Mouse (Mus musculus): ENCODE results near the gene 4930415O20Rik. TPM values are rescaled to one million over a fixed set of nuclear protein-coding genes. Genes with fewer than 3 reads are reported as not detected.

4930415O20Rik gene
- polyA plus RNA-seq, 1 experiment from 2014 or later, result not detected

DNA sequence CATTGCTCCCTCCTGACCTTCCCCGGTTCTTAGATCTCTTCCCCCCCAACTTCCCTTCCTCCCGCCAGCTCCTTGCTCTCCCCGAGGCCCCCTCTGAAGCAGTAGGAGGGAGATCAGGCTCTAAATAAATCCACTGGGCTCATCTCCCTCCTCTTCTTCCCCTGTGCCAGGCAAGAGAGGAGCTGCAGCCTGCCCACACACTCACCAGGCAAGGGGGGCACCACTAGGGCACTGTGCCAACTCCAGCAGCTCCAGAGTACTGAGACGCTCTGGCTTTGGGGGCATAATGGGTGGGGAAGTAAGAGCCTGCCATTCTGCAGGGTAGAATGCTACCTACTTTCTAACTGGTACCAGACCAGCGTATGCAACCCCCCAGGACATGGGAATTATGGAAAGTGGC is 65.7 kb downstream of the 4930415O20Rik start:
- Histone ChIP-seq H3K9me3 (no peaks in the 10 kb centered on the region), H3K4me3 (replicated peaks) (peak overlapping the region; percentile 80), H3K4me1 (peaks cover 54% of the 10 kb centered on the region), H3K9ac (peak overlapping the region; percentile 94), H3K4me2 (peak overlapping the region; percentile 90), H3K27me3 (peaks cover 46% of the 10 kb centered on the region), H3K27ac (no peak overlapping the region), H3K36me3 (replicated peaks) (peaks cover 23% of the 10 kb centered on the region)
- 45% methylated on average over 5 of the region's 5 CpGs for WGBS
- ATAC-seq (ENCODE audit: low FRiP score), result no peak

DNA sequence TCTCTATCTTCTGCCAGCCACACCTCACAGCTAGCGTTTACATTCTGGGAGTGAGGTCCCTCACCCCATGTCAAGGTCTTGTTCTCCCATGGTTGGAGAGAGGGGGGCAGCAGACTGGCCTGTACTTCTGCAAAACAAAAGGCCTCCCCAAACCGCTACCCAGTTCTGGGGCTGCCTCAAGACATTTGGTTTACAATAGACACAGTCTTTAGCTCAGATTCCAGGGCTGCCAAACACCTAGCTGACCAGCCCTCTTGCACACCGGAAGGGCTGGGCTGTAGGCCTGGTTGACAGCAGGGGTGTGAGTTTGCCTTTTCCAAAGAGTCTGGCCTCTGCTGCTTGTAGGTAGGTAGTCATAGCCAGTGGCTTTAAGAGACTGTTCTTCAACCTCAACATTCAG is 66.4 kb downstream of the 4930415O20Rik start:
- Histone ChIP-seq H3K27ac (no peak overlapping the region), H3K4me2 (peak overlapping the region; percentile 90; the same call in 1 of the 2 replicates), H3K9me3 (no peaks in the 10 kb centered on the region), H3K4me1 (peaks cover 48% of the 10 kb centered on the region), H3K4me3 (replicated peaks) (no peak overlapping the region), H3K27me3 (peaks cover 41% of the 10 kb centered on the region), H3K9ac (no peak overlapping the region), H3K36me3 (replicated peaks) (peaks cover 29% of the 10 kb centered on the region)
- no peak for ATAC-seq (ENCODE audit: low FRiP score)
- WGBS, result 22% methylated on average over 3 of the region's 3 CpGs

Other genes with a start within 250 kb of the 4930415O20Rik start
- gene Olfr284, start 230.0 kb upstream of the 4930415O20Rik start, polyA plus RNA-seq (2016; fragmentation: Nextera tagmentation; extraction: Ambion mirVana), result not detected in 2 replicates
- gene Olfr283, start 190.1 kb upstream of the 4930415O20Rik start, polyA plus RNA-seq (2016; fragmentation: Nextera tagmentation; extraction: Ambion mirVana), result 0.08 TPM in 1 of 2 replicates, not detected in the other
- gene Olfr282, start 139.8 kb upstream of the 4930415O20Rik start, polyA plus RNA-seq (2016; fragmentation: Nextera tagmentation; extraction: Ambion mirVana), result not detected in 2 replicates
- gene Olfr281, start 118.4 kb upstream of the 4930415O20Rik start, polyA plus RNA-seq (2016; fragmentation: Nextera tagmentation; extraction: Ambion mirVana), result 0.05 TPM in 1 of 2 replicates, not detected in the other
- gene OR5BS1P, start 101.1 kb upstream of the 4930415O20Rik start, polyA plus RNA-seq (2016; fragmentation: Nextera tagmentation; extraction: Ambion mirVana), result not detected in 2 replicates
- not detected in 2 replicates for gene Lalba, start 88.3 kb upstream of the 4930415O20Rik start, polyA plus RNA-seq (2016; fragmentation: Nextera tagmentation; extraction: Ambion mirVana)
- not detected in 2 replicates for gene Olfr279, start 78.6 kb upstream of the 4930415O20Rik start, polyA plus RNA-seq (2016; fragmentation: Nextera tagmentation; extraction: Ambion mirVana)
- 178 and 183 TPM in 2 replicates for gene Kansl2, start 36.7 kb upstream of the 4930415O20Rik start, polyA plus RNA-seq (2016; fragmentation: Nextera tagmentation; extraction: Ambion mirVana)
- gene Ccnt1, start 81 bp upstream of the 4930415O20Rik start, polyA plus RNA-seq (2016; fragmentation: Nextera tagmentation; extraction: Ambion mirVana), result 61.2 and 63.2 TPM in 2 replicates
- gene Adcy6, start 39.1 kb downstream of the 4930415O20Rik start, polyA plus RNA-seq (2016; fragmentation: Nextera tagmentation; extraction: Ambion mirVana), result 12.9 and 14.2 TPM in 2 replicates
- gene Cacnb3, start 59.8 kb downstream of the 4930415O20Rik start, polyA plus RNA-seq (2016; fragmentation: Nextera tagmentation; extraction: Ambion mirVana), result 77.1 and 80.4 TPM in 2 replicates
- 23.9 and 24.1 TPM in 2 replicates for gene Ddx23, start 91.9 kb downstream of the 4930415O20Rik start, polyA plus RNA-seq (2016; fragmentation: Nextera tagmentation; extraction: Ambion mirVana)
- gene Rnd1, start 106.5 kb downstream of the 4930415O20Rik start, polyA plus RNA-seq (2016; fragmentation: Nextera tagmentation; extraction: Ambion mirVana), result 3.9 TPM in 2 replicates
- gene Ccdc65, start 137.2 kb downstream of the 4930415O20Rik start, polyA plus RNA-seq (2016; fragmentation: Nextera tagmentation; extraction: Ambion mirVana), result 1.5 and 1.7 TPM in 2 replicates
- gene Fkbp11, start 157.2 kb downstream of the 4930415O20Rik start, polyA plus RNA-seq (2016; fragmentation: Nextera tagmentation; extraction: Ambion mirVana), result 6.2 and 8.5 TPM in 2 replicates
- 58.2 and 58.3 TPM in 2 replicates for gene Arf3, start 192.2 kb downstream of the 4930415O20Rik start, polyA plus RNA-seq (2016; fragmentation: Nextera tagmentation; extraction: Ambion mirVana)
- gene Wnt10b, start 207.1 kb downstream of the 4930415O20Rik start, polyA plus RNA-seq (2016; fragmentation: Nextera tagmentation; extraction: Ambion mirVana), result 0.18 and 0.24 TPM in 2 replicates
- gene Wnt1, start 218.9 kb downstream of the 4930415O20Rik start, polyA plus RNA-seq (2016; fragmentation: Nextera tagmentation; extraction: Ambion mirVana), result 0.18 and 0.61 TPM in 2 replicates
- gene Ddn, start 238.5 kb downstream of the 4930415O20Rik start, polyA plus RNA-seq (2016; fragmentation: Nextera tagmentation; extraction: Ambion mirVana), result 0.22 TPM in 1 of 2 replicates, not detected in the other